Mouse (Mus musculus) lung, embryonic 14.5 days (tissue): ENCODE data around the gene Gsn. TPM values are rescaled to one million over a fixed set of nuclear protein-coding genes. Genes with fewer than 3 reads are reported as not detected.
A peak's percentile ranks its signal among the peaks of the same experiment; 100 is the strongest.

Source experiments
- ATAC-seq: fragments of 200-750 bp; cut with Nextera tagmentation; 2 replicates; pipeline ENCODE4 v1.8.0; 2017; ENCODE audit warnings: mild to moderate bottlenecking, moderate TSS enrichment, moderate library complexity; ENCODE audit not compliant: insufficient read depth
- DNase-seq: peaks from one replicate; pipeline ENCODE4 v3.0.0-alpha.2; 2015
- H3K27ac ChIP-seq: fragments of 300-500 bp; sonication (generic); 2 replicates; pipeline ENCODE4 v1.5.1; 2014; ENCODE audit warnings: low read depth, mild to moderate bottlenecking, moderate library complexity
- H3K27me3 ChIP-seq: fragments of 300-500 bp; sonication (generic); 2 replicates; pipeline ENCODE4 v1.6.1; 2014; ENCODE audit warnings: low read length, control low read depth; ENCODE audit not compliant: insufficient read depth
- H3K36me3 ChIP-seq: fragments of 300-500 bp; sonication (generic); 2 replicates; pipeline ENCODE4 v1.6.1; 2014; ENCODE audit warnings: control low read depth; ENCODE audit not compliant: insufficient read depth
- H3K4me1 ChIP-seq: fragments of 300-500 bp; sonication (generic); 2 replicates; pipeline ENCODE4 v1.6.1; 2014; ENCODE audit warnings: antibody characterized with exemption, control low read depth; ENCODE audit not compliant: insufficient read depth
- H3K4me2 ChIP-seq: fragments of 300-500 bp; sonication (generic); 2 replicates; pipeline ENCODE4 v1.6.1; 2014; ENCODE audit warnings: mild to moderate bottlenecking
- H3K4me3 ChIP-seq: fragments of 300-500 bp; sonication (generic); 2 replicates; pipeline ENCODE4 v1.5.1; 2014; ENCODE audit warnings: low read depth, low read length
- H3K9ac ChIP-seq: fragments of 300-500 bp; sonication (generic); 2 replicates; pipeline ENCODE4 v1.6.1; 2014
- H3K9me3 ChIP-seq: fragments of 300-500 bp; sonication (generic); 2 replicates; pipeline ENCODE4 v1.6.1; 2016; ENCODE audit warnings: low read depth, low read length, control low read depth
- CTCF ChIP-seq: IDR thresholded peaks from 2 replicates; pipeline ENCODE4 v1.5.1; 2016; ENCODE audit warnings: antibody characterized with exemption, low read depth
- WGBS: fragments of 180-500 bp; shearing (Covaris S2); extraction: QIAGEN DNeasy Blood & Tissue Kit; methylation state at CpG from one replicate; pipeline ENCODE4 v1.1.7; 2014; 5-methylcytosine and 5-hydroxymethylcytosine counted together
- polyA plus RNA-seq: library from polyadenylated mRNA; unstranded; fragments of >200 nt; fragmentation: Nextera tagmentation; extraction: Ambion mirVana; gene quantifications from 2 replicates; pipeline ENCODE4 v1.2.1, GENCODE M21; 2014

Gsn gene
- polyA plus RNA-seq, 1 experiment from 2014 or later = 95.9 TPM

DNA sequence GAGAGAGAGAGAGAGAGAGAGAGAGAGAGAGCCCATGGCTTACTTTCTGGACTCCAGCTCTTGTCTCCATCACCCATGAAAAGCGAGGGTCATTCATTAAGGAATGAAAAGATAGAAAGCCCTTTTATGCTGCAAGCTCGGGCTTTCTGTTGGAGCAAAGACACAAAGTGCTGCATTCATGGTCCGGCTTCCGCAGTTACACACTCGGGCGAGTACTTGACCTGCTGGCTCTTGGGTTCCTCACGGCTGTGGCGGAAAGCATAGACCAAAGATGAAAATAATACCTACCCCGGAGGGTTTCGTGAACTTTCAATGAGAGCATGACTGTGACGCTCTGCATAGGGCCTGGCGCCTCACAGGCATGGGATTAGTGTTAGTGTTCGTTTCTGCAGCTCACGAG lies 40.8 kb upstream of the Gsn start:
- DNase-seq = peak; percentile 35
- 56% methylated on average over 14 of the region's 14 CpGs for whole genome bisulfite sequencing
- no peaks in the 10 kb centered on the region for H3K9me3 ChIP-seq
- H3K9ac ChIP-seq = no peak overlapping the region
- no peak for TF ChIP-seq CTCF
- H3K4me3 ChIP-seq = no peak overlapping the region
- no peak for ATAC-seq
- H3K4me1 ChIP-seq = no peaks in the 10 kb centered on the region
- no peaks in the 10 kb centered on the region for H3K27me3 ChIP-seq
- H3K36me3 ChIP-seq = no peaks in the 10 kb centered on the region
- H3K27ac ChIP-seq = peak overlapping the region; percentile 31
- H3K4me2 ChIP-seq = 0 out of 2 replicates have a peak overlapping the region, but pooled peaks have one; percentile 7

DNA sequence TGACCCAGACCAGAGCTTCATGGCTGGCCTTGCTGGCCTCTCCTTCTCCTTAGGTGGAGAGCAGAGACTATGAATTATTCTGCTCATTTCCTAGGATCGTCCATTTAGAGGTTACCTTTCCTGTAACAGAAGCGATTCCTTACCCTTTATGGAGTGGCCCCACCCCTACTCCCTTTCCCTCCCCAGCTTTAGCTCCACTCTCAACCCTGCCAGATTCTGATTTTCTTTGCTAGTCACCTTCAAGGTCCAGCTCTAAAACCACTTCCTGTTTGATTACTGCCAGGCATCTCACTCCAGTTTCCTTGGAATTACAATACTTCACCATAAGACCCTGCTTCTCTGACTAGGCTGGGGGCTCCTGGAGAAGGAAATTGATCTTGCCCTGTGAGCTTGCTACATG lies 39.5 kb upstream of the Gsn start:
- DNase-seq (no peak), ATAC-seq (no peak)
- H3K36me3 ChIP-seq = no peaks in the 10 kb centered on the region
- H3K4me1 ChIP-seq = no peaks in the 10 kb centered on the region
- H3K27me3 ChIP-seq = no peaks in the 10 kb centered on the region
- no peak overlapping the region for H3K4me3 ChIP-seq
- H3K9ac ChIP-seq = no peak overlapping the region
- TF ChIP-seq CTCF = no peak
- no peak overlapping the region for H3K4me2 ChIP-seq
- no peak overlapping the region for H3K27ac ChIP-seq
- no peaks in the 10 kb centered on the region for H3K9me3 ChIP-seq
- 65% methylated on average over 2 of the region's 2 CpGs for WGBS

DNA sequence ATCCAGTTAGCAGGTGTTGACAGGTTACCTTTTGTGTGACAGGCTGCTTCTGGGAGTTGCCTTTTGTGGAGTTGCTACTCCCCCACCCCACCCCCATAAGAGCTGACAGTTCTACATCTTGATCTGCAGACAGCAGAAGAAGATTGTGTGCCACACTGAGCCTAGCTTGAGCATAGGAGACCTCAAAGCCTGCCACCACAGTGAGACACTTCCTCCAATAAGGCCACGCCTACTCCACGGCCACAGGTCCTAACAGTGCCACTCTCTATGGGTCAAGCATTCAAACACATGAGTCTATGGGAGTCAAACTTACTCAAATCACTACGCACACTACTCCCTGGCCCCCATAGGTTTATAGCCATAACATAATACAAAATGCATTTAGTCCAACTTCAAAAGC lies 37.4 kb upstream of the Gsn start:
- no peak for DNase-seq
- no peak for ATAC-seq
- Histone ChIP-seq H3K4me2 (no peak overlapping the region), H3K9ac (no peak overlapping the region), H3K27me3 (no peaks in the 10 kb centered on the region), H3K27ac (no peak overlapping the region), H3K4me1 (no peaks in the 10 kb centered on the region), H3K36me3 (no peaks in the 10 kb centered on the region), H3K4me3 (no peak overlapping the region), H3K9me3 (no peaks in the 10 kb centered on the region)
- WGBS = 93% methylated on average over 3 of the region's 3 CpGs
- TF ChIP-seq CTCF = no peak

- WGBS = 64% methylated on average over 6 of the region's 6 CpGs
- TF ChIP-seq CTCF = no peak
- no peak overlapping the region for H3K27ac ChIP-seq
Observed at GRCm38 (mm10) chr2:35222822-35223391, 33.3 kb upstream of the Gsn start.

GRCm38 (mm10) chr2:35224285-35224684 lies 31.9 kb upstream of the Gsn start:
- H3K4me1 ChIP-seq = no peaks in the 10 kb centered on the region
- H3K9me3 ChIP-seq = no peaks in the 10 kb centered on the region
- no peak overlapping the region for H3K9ac ChIP-seq
- H3K4me3 ChIP-seq = no peak overlapping the region
- no peaks in the 10 kb centered on the region for H3K27me3 ChIP-seq
- 89% methylated on average over 15 of the region's 15 CpGs for WGBS
- H3K36me3 ChIP-seq = no peaks in the 10 kb centered on the region
- DNase-seq (no peak), ATAC-seq (no peak)
- no peak for TF ChIP-seq CTCF
- no peak overlapping the region for H3K4me2 ChIP-seq
- H3K27ac ChIP-seq = no peak overlapping the region

More at GRCm38 (mm10) chr2:35222822-35223391, 33.3 kb upstream of the Gsn start:
- ATAC-seq = no peak
- Histone ChIP-seq H3K4me2 (no peak overlapping the region), H3K4me3 (no peak overlapping the region), H3K27me3 (no peaks in the 10 kb centered on the region), H3K36me3 (no peaks in the 10 kb centered on the region), H3K9me3 (no peaks in the 10 kb centered on the region), H3K4me1 (no peaks in the 10 kb centered on the region), H3K9ac (no peak overlapping the region)
- no peak for DNase-seq

GRCm38 (mm10) chr2:35228145-35228544 lies 28.0 kb upstream of the Gsn start:
- no peak overlapping the region for H3K27ac ChIP-seq
- H3K36me3 ChIP-seq = no peaks in the 10 kb centered on the region
- DNase-seq (no peak), ATAC-seq (no peak)
- H3K4me2 ChIP-seq = no peak overlapping the region
- TF ChIP-seq CTCF = no peak
- no peaks in the 10 kb centered on the region; the same call in 1 of the 2 replicates for H3K4me1 ChIP-seq
- H3K9ac ChIP-seq = no peak overlapping the region
- H3K9me3 ChIP-seq = no peaks in the 10 kb centered on the region
- 48% methylated on average over 4 of the region's 4 CpGs for WGBS
- H3K27me3 ChIP-seq = no peaks in the 10 kb centered on the region
- no peak overlapping the region for H3K4me3 ChIP-seq

DNA sequence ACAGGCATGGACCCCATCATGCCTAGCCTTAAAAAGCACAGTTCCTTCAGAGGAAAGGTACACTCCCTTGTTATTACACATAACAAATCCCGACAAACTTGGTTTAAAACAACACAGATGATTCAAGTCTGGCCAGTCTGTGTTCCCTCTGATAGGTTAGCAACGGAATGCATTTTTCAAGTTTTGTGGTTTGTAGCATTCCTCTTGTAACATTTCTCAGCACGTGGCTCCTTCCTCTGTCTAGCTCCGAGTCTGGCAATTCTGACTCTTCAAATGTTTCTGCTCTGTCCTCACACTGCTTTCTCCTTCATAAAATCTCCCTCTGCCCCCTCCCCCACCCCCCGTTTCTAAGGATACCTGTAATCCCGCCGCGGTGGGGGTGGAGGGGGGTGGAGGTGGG lies 26.0 kb upstream of the Gsn start:
- H3K4me3 ChIP-seq = no peak overlapping the region
- no peaks in the 10 kb centered on the region for H3K9me3 ChIP-seq
- H3K27me3 ChIP-seq = no peaks in the 10 kb centered on the region
- H3K36me3 ChIP-seq = no peaks in the 10 kb centered on the region
- 18% methylated on average over 8 of the region's 8 CpGs for WGBS
- ATAC-seq (no peak), DNase-seq (peak; percentile 31)
- TF ChIP-seq CTCF = no peak
- no peak overlapping the region for H3K9ac ChIP-seq
- H3K4me2 ChIP-seq = no peak overlapping the region
- H3K27ac ChIP-seq = no peak overlapping the region
- no peaks in the 10 kb centered on the region; the same call in 1 of the 2 replicates for H3K4me1 ChIP-seq

DNA sequence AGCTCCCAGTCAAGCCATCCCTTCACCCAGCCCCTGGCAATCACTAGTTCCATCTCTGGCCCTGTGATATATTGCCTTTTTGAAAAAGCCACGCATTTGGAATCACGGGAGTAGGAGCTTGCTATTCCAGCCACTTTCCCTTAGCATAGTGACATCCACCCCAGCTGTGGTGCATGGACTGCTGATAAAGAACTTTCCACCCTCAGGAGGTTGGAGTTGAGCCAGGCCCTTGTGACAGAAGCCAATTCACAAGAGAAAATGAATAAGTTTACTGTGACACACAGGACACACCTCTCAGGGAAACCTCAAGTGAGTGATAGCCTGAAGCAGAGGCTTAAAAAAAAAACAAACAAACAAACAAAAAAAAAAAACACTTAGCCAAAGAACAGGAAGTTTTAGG lies 24.3 kb upstream of the Gsn start:
- 37% methylated on average over 2 of the region's 2 CpGs for WGBS
- DNase-seq = peak; percentile 50
- Histone ChIP-seq H3K4me1 (no peaks in the 10 kb centered on the region; the same call in 1 of the 2 replicates), H3K9me3 (no peaks in the 10 kb centered on the region), H3K9ac (no peak overlapping the region), H3K4me2 (no peak overlapping the region), H3K4me3 (no peak overlapping the region), H3K27ac (no peak overlapping the region), H3K36me3 (no peaks in the 10 kb centered on the region), H3K27me3 (no peaks in the 10 kb centered on the region)
- ATAC-seq = no peak; the same call in 1 of the 2 replicates
- no peak for TF ChIP-seq CTCF
